Mouse (Mus musculus): ENCODE results near the gene Cyp1a1. TPM values are rescaled to one million over a fixed set of nuclear protein-coding genes. Genes with fewer than 3 reads are reported as not detected.

The Cyp1a1 gene
- polyA plus RNA-seq, 1 experiment from 2014 or later = not detected

- no peak for ATAC-seq (ENCODE audit: low FRiP score, low read depth)
- Histone ChIP-seq H3K4me3 (no peak overlapping the region), H3K36me3 (peaks cover 8% of the 10 kb centered on the region), H3K27ac (no peak overlapping the region), H3K9ac (no peak overlapping the region), H3K9me3 (no peaks in the 10 kb centered on the region), H3K4me1 (peaks cover 40% of the 10 kb centered on the region), H3K27me3 (no peaks in the 10 kb centered on the region), H3K4me2 (replicated peaks) (no peak overlapping the region)
- 56% methylated on average over 12 of the region's 12 CpGs for WGBS
Measured at GRCm38 (mm10) chr9:57646551-57647103, 41.1 kb upstream of the Cyp1a1 start.

GRCm38 (mm10) chr9:57647286-57648108 is 40.2 kb upstream of the Cyp1a1 start:
- no peaks in the 10 kb centered on the region; the same call in 1 of the 2 replicates for H3K36me3 ChIP-seq
- no peak overlapping the region for H3K9ac ChIP-seq
- WGBS = 71% methylated on average over 4 of the region's 4 CpGs
- ATAC-seq (ENCODE audit: low FRiP score, low read depth) = no peak
- H3K27me3 ChIP-seq = 0 out of 2 replicates have a peak, but pooled peaks cover under 1% of the 10 kb centered on the region
- no peak overlapping the region for H3K4me3 ChIP-seq
- no peak overlapping the region for H3K27ac ChIP-seq
- peaks cover 31% of the 10 kb centered on the region for H3K4me1 ChIP-seq
- H3K9me3 ChIP-seq = no peaks in the 10 kb centered on the region
- no peak overlapping the region for H3K4me2 ChIP-seq (replicated peaks)

- WGBS = 89% methylated on average over 6 of the region's 6 CpGs
- H3K4me2 ChIP-seq (replicated peaks) = no peak overlapping the region
- H3K4me3 ChIP-seq = no peak overlapping the region
- no peak overlapping the region for H3K9ac ChIP-seq
- H3K27ac ChIP-seq = no peak overlapping the region
- H3K9me3 ChIP-seq = no peaks in the 10 kb centered on the region
- peaks cover 11% of the 10 kb centered on the region for H3K4me1 ChIP-seq
- H3K27me3 ChIP-seq = peaks cover 27% of the 10 kb centered on the region
- H3K36me3 ChIP-seq = no peaks in the 10 kb centered on the region
- no peak for ATAC-seq (ENCODE audit: low FRiP score, low read depth)
Measured at GRCm38 (mm10) chr9:57650130-57650785, 37.5 kb upstream of the Cyp1a1 start.

GRCm38 (mm10) chr9:57650786-57651311 is 36.9 kb upstream of the Cyp1a1 start:
- Histone ChIP-seq H3K4me3 (no peak overlapping the region), H3K9me3 (no peaks in the 10 kb centered on the region), H3K4me2 (replicated peaks) (no peak overlapping the region), H3K36me3 (no peaks in the 10 kb centered on the region), H3K4me1 (peaks cover 11% of the 10 kb centered on the region), H3K9ac (no peak overlapping the region), H3K27ac (no peak overlapping the region), H3K27me3 (peaks cover 27% of the 10 kb centered on the region)
- 4% methylated on average over 6 of the region's 6 CpGs for WGBS
- ATAC-seq (ENCODE audit: low FRiP score, low read depth) = no peak

- Histone ChIP-seq H3K4me1 (peaks cover 11% of the 10 kb centered on the region), H3K36me3 (no peaks in the 10 kb centered on the region), H3K9ac (no peak overlapping the region), H3K4me3 (no peak overlapping the region), H3K9me3 (no peaks in the 10 kb centered on the region), H3K4me2 (replicated peaks) (no peak overlapping the region), H3K27me3 (peaks cover 27% of the 10 kb centered on the region), H3K27ac (no peak overlapping the region)
- WGBS = 73% methylated on average over 9 of the region's 9 CpGs
- ATAC-seq (ENCODE audit: low FRiP score, low read depth) = no peak
Measured at GRCm38 (mm10) chr9:57652351-57652750, 35.4 kb upstream of the Cyp1a1 start.

- no peak overlapping the region for H3K4me3 ChIP-seq
- H3K27me3 ChIP-seq = peaks cover 27% of the 10 kb centered on the region
- no peak overlapping the region for H3K4me2 ChIP-seq (replicated peaks)
- no peaks in the 10 kb centered on the region for H3K9me3 ChIP-seq
- 44% methylated on average over 3 of the region's 3 CpGs for WGBS
- H3K36me3 ChIP-seq = no peaks in the 10 kb centered on the region
- no peak for ATAC-seq (ENCODE audit: low FRiP score, low read depth)
- H3K4me1 ChIP-seq = peaks cover 11% of the 10 kb centered on the region
- H3K9ac ChIP-seq = no peak overlapping the region
- H3K27ac ChIP-seq = no peak overlapping the region
Measured at GRCm38 (mm10) chr9:57652855-57653254, 34.9 kb upstream of the Cyp1a1 start.

GRCm38 (mm10) chr9:57653283-57653682 is 34.4 kb upstream of the Cyp1a1 start, which contains the start of gene Csk:
TSS of gene Csk (minus strand) at chr9:57653631.
- H3K4me3 ChIP-seq = no peak within 1 kb of the TSS
- no peaks in the 10 kb centered on the region for H3K9me3 ChIP-seq
- peaks cover 27% of the 10 kb centered on the region for H3K27me3 ChIP-seq
- H3K27ac ChIP-seq = no peak within 1 kb of the TSS
- H3K4me1 ChIP-seq = peaks cover 11% of the 10 kb centered on the region
- H3K36me3 ChIP-seq = no peaks in the 10 kb centered on the region
- no peak for ATAC-seq (ENCODE audit: low FRiP score, low read depth)
- H3K9ac ChIP-seq = no peak within 1 kb of the TSS
- WGBS = 53% methylated on average over 5 of the region's 5 CpGs
- no peak within 1 kb of the TSS for H3K4me2 ChIP-seq (replicated peaks)

- Histone ChIP-seq H3K9ac (no peak overlapping the region), H3K4me1 (peaks cover 11% of the 10 kb centered on the region), H3K9me3 (no peaks in the 10 kb centered on the region), H3K27ac (no peak overlapping the region), H3K36me3 (no peaks in the 10 kb centered on the region), H3K4me3 (no peak overlapping the region), H3K4me2 (replicated peaks) (no peak overlapping the region), H3K27me3 (peaks cover 27% of the 10 kb centered on the region)
- 89% methylated on average over 1 of the region's 1 CpGs for WGBS
- no peak for ATAC-seq (ENCODE audit: low FRiP score, low read depth)
Measured at GRCm38 (mm10) chr9:57654966-57655365, 32.8 kb upstream of the Cyp1a1 start.

GRCm38 (mm10) chr9:57655749-57656148 is 32.0 kb upstream of the Cyp1a1 start:
- peak overlapping the region; percentile 18; the same call in 1 of the 2 replicates for H3K4me3 ChIP-seq
- H3K27me3 ChIP-seq = peaks cover 27% of the 10 kb centered on the region
- peak overlapping the region; percentile 54 for H3K9ac ChIP-seq

GRCm38 (mm10) chr9:57656631-57657350 is 30.9 kb upstream of the Cyp1a1 start:
- Histone ChIP-seq H3K9ac (no peak overlapping the region), H3K36me3 (no peaks in the 10 kb centered on the region), H3K4me2 (replicated peaks) (no peak overlapping the region), H3K9me3 (no peaks in the 10 kb centered on the region), H3K4me3 (no peak overlapping the region), H3K27ac (no peak overlapping the region), H3K4me1 (no peaks in the 10 kb centered on the region), H3K27me3 (peaks cover 27% of the 10 kb centered on the region)
- 84% methylated on average over 19 of the region's 19 CpGs for WGBS
- ATAC-seq (ENCODE audit: low FRiP score, low read depth) = no peak

More at GRCm38 (mm10) chr9:57655749-57656148, 32.0 kb upstream of the Cyp1a1 start:
- under 1% methylated on average over 11 of the region's 11 CpGs for WGBS
- Histone ChIP-seq H3K4me2 (replicated peaks) (peak overlapping the region; percentile 60), H3K9me3 (no peaks in the 10 kb centered on the region), H3K36me3 (no peaks in the 10 kb centered on the region), H3K27ac (no peak overlapping the region), H3K4me1 (peaks cover 6% of the 10 kb centered on the region)
- ATAC-seq (ENCODE audit: low FRiP score, low read depth) = peak; percentile 84

GRCm38 (mm10) chr9:57657843-57658242 is 29.9 kb upstream of the Cyp1a1 start:
- no peaks in the 10 kb centered on the region for H3K36me3 ChIP-seq
- peaks cover 23% of the 10 kb centered on the region for H3K27me3 ChIP-seq
- WGBS = 50% methylated on average over 4 of the region's 4 CpGs
- H3K27ac ChIP-seq = no peak overlapping the region
- no peak overlapping the region for H3K4me3 ChIP-seq
- ATAC-seq (ENCODE audit: low FRiP score, low read depth) = no peak
- no peaks in the 10 kb centered on the region for H3K4me1 ChIP-seq
- H3K4me2 ChIP-seq (replicated peaks) = no peak overlapping the region
- no peaks in the 10 kb centered on the region for H3K9me3 ChIP-seq
- no peak overlapping the region for H3K9ac ChIP-seq
